Mouse (Mus musculus): ENCODE results near the gene Dnpep. TPM values are rescaled to one million over a fixed set of nuclear protein-coding genes. Genes with fewer than 3 reads are reported as not detected.

Dnpep gene
- total RNA-seq (2017), result 28.7 and 37.5 TPM in 2 replicates

DNA sequence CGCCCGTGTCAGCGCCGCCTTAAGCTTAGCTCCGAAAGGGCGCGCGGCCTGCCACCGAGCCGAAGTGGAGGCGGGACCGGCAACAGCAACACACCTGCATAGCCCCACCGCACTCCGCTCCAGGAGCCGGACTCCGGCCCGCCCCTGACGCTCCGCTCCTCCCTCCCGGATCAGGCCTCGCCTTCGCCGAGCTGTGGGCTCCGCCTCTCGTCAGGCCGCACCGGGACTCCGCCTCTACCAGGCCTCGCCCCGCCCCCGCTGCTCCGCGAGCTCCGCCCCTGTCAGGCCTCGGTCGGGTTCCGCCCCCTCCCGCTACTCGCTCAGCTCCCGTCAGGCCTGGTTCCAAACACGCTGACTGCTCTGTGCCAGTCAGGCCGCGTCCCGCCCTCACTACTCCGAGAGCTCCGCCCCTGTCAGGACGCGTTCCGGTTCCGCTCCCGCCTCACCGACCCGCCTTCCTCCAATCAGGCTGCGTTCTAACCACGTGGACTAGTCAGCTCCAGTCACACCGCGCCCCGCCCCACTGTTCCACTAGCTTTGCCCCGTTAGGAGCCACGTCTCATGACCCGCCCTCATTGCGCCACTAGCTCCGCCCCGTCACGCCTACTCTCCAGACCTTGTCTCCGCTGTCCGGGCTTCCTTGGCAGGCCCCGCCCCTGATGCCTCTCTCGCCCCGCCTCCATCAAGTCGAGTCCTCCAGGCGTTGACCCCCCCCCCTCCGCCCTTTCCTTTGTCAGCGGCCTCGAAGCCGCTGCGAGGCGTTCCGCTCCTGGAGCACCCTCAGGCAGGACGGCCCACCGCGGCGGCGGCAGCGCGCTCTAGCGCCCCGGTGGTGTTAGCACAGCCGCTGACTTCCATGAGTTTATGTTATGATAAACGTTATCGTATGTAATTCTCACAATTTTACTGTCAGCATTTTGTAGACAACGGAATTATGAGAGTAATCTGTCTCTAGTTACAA, at the start of gene Dnpep:
TSS of gene Dnpep (minus strand) at position 750 of the 961 bp plus-strand sequence.
- peak; percentile 88 for ATAC-seq (replicated peaks; ENCODE audit: low read depth, poor library complexity, severe bottlenecking)

DNA sequence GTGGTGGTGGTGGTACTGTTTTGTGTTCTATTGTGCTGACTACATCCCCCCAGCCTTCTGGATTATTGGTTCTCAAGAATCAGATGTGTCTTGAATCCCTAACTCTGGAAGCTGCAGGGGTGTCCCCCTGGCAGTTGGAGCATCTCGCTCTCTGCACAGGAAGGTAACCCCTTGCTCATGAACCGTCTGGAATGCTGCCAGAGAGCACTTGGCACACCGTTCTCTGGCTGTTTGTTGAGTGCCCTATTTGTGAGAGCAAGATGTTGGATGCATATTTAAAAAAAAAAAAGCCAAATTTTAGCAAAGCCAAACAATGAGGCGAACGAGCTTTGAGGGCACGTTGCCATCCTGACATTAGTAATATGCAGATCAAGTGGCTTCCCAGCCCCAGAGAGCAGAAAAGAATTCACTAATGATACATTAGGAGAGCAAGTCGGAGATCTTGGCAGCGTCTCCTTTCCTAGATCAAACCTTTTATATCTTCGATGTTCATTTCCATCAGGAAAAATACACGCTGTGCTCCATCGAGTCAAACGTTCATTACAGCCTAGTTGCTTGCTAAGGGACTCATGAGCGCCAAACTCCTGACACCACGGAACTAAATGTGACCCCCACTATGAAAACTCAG, 47.8 kb upstream of the Dnpep start:
- ATAC-seq (replicated peaks; ENCODE audit: low read depth, poor library complexity, severe bottlenecking), result no peak

DNA sequence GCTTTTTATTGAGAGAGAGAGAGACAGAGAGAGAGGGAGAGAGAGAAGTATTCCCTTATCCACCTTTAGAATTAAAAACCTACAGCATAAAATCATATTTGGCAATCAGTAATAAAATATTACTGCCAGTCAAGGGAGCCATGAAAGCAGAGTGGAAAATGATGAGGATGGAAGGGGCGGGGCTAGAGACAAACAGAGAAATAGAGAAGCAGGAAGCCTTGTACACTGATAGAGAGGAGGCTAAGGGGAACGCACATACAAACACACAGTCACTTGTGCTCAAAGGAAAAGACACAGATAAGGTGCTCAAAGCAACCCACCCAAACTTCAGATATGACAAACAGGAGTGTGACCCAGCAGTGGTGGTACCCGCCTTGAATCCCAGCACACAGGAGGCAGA, 46.1 kb upstream of the Dnpep start:
- no peak for ATAC-seq (replicated peaks; ENCODE audit: low read depth, poor library complexity, severe bottlenecking)

DNA sequence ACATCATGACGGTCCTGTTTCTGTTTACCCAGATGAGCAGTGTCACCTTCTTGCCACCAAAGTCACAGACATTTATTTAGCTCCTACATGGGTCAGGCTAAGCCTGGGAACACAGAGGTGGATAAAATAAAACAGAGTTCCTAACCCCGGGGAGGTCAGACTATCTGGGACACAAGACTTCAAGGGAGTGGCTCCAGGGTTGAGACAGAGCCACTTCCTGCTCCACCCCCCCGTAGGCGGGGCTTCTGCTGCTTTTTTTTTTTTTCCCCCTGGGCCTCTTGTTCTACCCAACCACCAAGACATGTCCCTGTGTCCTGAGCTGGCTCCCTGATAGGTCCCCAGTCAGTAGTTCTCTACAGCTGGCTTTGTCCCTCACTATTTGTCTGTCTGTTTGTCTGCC, 44.0 kb upstream of the Dnpep start:
- peak; percentile 55 for ATAC-seq (replicated peaks; ENCODE audit: low read depth, poor library complexity, severe bottlenecking)

DNA sequence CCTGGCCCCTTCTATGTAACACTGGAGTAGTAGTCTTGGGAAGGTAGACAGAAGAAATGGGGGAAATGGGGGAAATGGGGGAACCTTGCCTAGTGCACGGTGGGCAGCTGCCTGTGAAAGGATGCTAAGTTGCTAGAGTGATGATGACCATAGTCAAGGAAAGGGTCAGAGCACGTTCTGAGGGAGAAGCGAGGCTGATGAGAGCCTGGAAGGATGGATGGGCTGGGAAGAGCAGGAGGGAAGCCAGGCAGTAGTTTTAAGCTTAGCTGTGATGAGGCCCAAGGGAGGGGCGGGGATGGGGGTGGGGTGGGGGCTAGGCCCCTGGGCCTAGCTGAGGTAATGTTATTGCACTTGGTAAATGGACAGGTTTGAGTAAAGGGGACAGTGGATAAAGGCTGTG, 43.3 kb upstream of the Dnpep start:
- no peak for ATAC-seq (replicated peaks; ENCODE audit: low read depth, poor library complexity, severe bottlenecking)

DNA sequence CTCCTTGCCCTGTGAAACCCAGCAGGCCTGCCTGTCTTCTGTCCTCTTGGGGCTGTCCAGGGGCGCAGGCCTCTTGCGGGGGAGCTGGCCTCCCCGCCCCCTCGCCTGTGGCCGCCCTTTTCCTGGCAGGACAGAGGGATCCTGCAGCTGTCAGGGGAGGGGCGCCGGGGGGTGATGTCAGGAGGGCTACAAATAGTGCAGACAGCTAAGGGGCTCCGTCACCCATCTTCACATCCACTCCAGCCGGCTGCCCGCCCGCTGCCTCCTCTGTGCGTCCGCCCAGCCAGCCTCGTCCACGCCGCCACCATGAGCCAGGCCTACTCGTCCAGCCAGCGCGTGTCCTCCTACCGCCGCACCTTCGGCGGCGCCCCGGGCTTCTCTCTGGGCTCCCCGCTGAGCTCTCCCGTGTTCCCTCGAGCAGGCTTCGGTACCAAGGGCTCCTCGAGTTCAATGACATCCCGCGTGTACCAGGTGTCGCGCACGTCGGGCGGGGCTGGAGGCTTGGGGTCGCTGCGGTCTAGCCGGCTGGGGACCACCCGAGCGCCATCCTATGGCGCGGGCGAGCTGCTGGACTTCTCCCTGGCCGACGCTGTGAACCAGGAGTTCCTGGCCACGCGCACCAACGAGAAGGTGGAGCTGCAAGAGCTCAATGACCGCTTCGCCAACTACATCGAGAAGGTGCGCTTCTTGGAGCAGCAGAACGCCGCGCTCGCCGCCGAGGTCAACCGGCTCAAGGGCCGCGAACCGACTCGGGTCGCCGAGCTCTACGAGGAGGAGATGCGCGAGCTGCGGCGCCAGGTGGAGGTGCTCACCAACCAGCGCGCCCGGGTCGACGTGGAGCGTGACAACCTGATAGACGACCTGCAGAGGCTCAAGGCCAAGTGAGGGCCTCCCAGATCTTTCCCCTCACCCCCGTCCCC, 42.6 kb upstream of the Dnpep start, which contains the start of gene Des:
TSS of gene Des (plus strand) at position 218 of the 920 bp plus-strand sequence.
- ATAC-seq (replicated peaks; ENCODE audit: low read depth, poor library complexity, severe bottlenecking), result 0 out of 2 replicates have a peak, but pooled peaks have one; percentile 13

DNA sequence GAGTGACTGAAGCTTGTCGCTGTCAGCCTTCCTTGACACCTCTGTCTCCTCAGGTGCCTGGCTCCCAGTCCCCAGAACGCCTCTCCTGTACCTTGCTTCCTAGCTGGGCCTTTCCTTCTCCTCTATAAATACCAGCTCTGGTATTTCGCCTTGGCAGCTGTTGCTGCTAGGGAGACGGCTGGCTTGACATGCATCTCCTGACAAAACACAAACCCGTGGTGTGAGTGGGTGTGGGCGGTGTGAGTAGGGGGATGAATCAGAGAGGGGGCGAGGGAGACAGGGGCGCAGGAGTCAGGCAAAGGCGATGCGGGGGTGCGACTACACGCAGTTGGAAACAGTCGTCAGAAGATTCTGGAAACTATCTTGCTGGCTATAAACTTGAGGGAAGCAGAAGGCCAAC, 41.6 kb upstream of the Dnpep start:
- ATAC-seq (replicated peaks; ENCODE audit: low read depth, poor library complexity, severe bottlenecking), result no peak

DNA sequence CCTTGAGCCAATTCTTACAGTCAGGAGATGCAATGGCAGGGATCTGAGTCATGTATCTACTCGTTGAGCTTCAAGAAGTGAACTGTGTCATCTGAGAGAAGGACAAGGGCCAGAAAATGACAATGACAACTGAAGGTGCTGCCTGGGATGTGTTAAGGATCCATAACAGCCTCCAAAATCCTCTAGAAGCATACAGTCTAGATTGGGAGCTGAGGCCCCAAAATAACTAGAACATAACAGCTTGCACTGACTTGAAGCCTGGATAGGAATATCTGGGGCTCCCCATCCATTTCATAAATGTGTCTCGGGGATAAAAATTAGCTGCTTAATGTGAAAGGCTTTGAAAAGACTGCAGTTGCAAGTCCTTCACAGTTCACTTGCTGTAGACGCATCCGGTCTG, 40.2 kb upstream of the Dnpep start:
- ATAC-seq (replicated peaks; ENCODE audit: low read depth, poor library complexity, severe bottlenecking), result no peak

DNA sequence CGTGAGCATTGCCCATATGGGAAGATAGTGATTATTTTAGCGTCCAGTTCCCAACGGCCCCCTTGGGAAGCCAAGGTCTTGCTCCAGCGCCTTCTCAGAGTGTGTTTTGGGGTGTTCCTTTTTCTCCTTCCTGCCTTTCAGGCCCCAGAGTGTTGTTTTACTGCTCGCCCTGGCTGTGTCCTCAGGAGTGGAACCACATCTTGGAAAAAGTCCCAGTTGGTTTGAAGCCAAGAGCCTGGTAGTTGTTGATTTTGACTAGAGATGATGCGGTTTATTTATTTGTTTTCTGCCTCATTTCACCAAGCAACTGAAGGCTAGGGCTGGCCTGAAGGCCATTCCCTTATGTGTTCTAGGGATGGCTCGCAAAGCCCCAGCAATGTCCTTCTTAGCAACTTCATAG, 39.5 kb upstream of the Dnpep start:
- ATAC-seq (replicated peaks; ENCODE audit: low read depth, poor library complexity, severe bottlenecking), result no peak

DNA sequence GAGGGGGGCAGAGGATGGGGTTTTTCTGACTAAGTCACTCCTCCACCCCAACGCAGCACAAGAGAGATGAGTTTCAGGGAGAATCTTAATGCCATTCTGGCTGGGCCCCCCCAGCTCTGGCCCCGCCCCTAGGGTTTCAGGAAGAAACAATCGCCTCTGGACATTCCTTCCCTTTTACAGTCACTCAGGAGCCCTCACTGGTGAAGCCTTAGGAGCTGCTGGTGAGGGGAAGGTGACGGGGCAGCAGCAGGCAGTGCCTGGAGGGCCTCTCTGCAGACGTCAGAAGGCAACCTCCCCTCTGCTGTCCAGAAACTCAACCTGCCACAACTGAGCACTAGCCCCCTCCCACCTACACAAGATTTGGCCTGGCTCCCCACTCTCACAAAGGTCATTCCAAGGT, 31.5 kb upstream of the Dnpep start:
- no peak for ATAC-seq (replicated peaks; ENCODE audit: low read depth, poor library complexity, severe bottlenecking)

DNA sequence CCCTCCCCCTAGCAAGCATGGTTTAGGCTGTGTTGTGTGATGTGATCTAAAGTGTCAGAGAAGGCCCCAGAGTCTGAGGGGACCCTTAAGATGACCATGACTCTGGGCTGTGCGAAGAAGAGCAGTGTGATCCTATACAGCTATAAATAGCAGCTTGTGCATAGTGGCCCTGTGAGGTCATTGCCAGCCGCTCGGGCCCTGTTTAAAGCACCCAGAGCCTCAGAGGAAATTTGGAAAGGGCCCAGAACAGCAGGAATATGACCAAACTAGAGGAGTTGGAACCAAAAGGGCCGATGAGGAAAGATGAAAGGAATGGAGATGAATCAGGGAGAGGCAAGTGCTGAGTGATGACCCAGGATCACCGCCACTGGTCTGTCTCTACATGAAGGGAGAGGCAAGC, 29.5 kb upstream of the Dnpep start:
- no peak for ATAC-seq (replicated peaks; ENCODE audit: low read depth, poor library complexity, severe bottlenecking)

DNA sequence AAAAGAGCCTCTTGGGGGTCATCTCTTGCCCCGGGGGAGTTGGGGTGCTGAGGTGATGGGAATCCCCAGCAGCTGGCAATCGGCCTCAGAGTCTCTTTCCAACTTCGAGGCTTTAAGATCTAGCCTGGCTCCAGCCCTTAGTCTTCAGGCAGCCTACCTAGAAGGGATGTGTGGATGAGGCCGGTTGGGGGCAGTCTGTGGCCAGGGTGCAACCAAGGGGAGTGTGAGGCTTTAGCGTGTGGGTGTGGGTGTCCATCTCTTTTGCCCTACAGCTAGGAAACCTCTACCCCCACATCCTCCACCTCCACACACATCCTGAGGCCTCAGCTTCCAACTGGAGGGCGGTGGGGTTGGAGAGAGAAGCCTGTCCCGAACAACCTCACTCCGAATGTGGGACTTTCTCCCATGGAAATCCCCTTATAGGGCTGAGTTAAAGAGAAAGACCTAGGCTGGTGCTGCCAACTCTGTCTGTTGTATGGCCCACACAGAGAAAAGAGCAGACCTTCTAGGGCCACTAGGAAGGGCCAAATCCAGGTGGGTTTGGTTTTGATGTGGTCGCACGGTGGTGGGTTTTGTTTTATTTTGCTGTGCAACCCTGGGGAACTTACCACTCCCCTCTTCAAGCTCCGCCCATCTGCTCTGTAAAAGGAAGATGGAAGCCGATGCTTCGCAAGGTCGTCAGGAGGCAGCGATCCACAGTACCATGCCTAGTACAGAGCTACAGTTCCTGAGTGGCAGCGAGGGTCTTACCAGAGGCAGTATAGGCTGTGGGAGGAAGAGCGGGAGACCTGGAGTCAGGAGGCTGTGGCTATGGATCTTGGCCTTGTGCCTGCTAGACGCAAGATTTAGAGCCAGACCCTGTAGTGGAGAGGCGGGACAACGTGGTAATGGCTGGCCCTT, 27.5 kb upstream of the Dnpep start:
- no peak for ATAC-seq (replicated peaks; ENCODE audit: low read depth, poor library complexity, severe bottlenecking)

DNA sequence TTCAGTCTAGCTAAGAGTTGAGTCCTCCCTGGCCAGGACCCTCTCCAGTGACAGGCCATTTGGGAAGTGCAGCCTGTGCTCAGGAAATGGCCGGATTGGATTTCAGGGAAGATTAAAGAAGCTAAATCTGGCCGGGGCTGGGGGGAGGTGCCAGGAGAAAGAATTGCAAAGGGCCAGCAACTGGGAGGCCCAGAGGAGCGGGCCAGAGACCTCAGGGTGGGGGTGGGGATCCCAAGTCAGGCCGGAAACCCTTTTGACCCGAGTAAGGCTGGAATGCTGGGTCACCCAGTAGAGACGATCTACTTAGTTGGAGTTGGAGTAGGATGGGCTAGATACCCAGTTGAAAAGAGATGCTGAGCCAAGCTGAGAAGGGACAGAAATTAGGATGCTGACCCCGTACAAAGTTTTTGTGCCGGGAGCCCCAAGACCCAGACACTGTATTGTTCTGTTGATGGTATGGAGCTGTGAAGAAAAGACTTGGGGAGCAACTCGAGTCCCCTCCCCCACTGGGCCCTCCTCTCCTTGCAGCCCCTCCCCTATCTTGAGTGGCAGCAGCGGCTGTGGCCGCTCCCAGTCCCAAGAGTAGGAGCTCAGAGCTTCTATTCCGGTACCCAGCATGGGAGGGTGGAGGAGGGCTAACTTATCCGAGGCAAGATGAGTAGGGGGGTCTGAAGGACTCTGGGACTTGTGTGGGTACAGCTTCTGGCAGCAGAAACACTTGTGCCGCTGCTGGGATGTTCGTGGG, 26.7 kb upstream of the Dnpep start:
- no peak for ATAC-seq (replicated peaks; ENCODE audit: low read depth, poor library complexity, severe bottlenecking)

DNA sequence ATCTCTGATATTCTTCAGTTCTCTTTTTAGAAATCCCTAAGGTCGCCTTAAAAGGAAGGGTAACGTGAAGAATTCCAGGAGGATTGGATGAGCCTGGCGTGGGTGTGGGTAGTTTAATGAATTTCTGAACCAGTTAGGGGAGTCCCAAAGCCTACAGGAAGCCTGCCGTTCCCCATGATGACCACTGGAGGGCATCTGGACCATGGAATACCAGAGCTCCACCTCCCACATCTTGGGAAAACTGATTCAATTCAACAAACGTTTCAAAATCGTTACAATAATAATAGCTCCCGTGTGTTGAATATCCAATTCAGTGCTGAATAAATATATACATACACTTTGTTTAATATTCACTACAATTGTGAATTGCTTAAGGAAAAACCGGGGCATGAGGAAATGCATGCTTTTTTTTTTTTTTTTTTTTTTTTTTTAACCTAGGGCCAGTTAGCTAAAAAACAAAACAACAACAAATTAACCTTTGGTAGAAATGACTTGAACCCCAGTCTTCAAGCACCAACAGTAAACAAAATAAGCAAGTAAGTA, 25.2 kb upstream of the Dnpep start:
- ATAC-seq (replicated peaks; ENCODE audit: low read depth, poor library complexity, severe bottlenecking), result peak; percentile 83

DNA sequence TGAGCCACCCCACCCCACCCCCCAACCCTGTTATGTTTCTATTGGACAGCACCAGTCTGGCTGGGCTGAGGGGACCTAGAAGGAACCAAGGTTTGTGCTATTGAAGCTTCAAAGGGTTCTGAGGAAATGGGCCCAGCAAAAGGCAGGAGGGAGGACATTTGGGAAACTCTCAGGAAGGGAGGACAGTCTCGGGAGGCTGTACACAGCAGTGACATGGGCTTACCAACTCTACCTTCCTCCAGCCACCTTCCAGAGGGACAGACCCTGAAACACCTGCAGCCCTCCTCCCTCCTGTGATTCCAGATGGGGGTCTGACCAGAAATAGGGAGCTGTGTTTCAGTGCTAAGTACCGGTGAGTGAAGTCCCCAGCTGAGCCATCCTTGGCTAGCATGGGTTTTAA, 22.7 kb upstream of the Dnpep start:
- ATAC-seq (replicated peaks; ENCODE audit: low read depth, poor library complexity, severe bottlenecking), result no peak

DNA sequence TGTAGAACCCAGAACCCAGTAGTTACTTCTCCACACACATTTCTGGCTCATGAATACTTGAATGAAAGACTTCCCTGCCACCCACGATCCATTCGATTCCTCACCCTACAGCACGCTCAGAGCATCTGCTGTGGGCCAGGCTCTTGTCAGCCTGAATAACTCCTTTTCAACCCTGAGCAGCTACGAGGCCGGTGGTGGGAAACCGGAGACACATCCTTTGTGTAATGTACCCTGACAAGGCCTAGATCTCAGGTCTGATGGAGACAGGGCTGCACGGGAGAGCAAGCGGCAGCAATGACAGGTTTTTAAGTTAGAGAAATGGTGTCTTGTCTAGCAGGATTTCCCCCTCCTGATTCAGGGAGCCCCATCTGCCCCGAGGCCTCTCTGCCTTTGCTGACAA, 21.5 kb upstream of the Dnpep start:
- ATAC-seq (replicated peaks; ENCODE audit: low read depth, poor library complexity, severe bottlenecking), result no peak

DNA sequence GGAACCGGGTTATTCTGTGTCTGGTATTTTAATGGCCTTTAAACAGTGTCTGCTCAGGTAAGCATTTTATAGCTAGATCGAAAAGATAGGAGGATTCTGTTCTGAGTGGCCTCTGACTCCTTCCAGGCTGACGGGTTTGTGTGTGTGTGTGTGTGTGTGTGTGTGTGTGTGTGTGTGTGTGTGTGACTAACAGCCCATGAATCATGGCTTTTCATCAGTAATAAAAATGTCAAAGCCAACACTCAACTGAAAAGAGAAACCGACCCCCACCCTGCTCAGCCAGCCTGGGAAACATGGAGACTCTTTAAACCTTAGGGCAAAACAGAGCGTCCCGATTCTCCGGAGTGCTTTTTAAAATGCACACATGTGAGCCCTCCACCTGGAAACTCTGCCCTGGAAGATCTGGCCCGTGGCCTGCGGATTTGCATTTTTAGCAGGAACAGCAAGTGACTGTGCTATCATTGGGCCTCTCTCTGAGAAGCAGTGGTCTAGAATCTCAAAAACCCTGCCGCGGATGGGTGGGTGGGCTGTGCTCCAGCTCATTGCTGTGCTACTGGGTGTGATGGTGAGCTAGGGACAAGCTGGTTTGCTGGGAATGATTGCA, 20.4 kb upstream of the Dnpep start:
- no peak for ATAC-seq (replicated peaks; ENCODE audit: low read depth, poor library complexity, severe bottlenecking)

DNA sequence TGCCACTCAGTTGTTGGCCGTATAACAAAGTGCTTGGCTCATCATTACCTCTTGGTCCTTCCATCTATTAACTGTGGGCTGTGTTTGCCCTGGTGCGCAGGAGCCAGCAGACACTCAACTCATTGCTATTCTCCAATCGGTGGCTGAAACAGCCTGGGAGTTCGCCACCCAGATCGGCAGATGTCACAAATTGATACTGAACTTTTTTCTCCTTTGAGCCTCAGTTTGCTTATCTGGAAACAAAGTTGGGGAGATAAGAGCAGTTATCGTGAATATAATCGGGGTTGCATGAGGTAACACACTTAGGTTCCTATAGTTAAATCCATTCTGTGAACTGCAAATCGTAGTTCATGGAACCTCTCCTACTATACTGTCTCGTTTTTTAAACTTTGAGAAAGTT, 19.3 kb upstream of the Dnpep start:
- ATAC-seq (replicated peaks; ENCODE audit: low read depth, poor library complexity, severe bottlenecking), result no peak
